Mouse (Mus musculus) neutrophil, adult 5-6 weeks (primary cell): ENCODE results near the gene Tenm4. TPM values are rescaled to one million over a fixed set of nuclear protein-coding genes. Genes with fewer than 3 reads are reported as not detected.

ENCODE experiments used
- ATAC-seq: fragments of 151-379, 151-347 bp; 2 replicates; pipeline ENCODE4 v1.8.0; 2017; ENCODE audit warnings: mild to moderate bottlenecking, moderate TSS enrichment; ENCODE audit not compliant: insufficient number of reproducible peaks, poor library complexity, low FRiP score, severe bottlenecking; ENCODE audit errors: extremely low read depth
- total RNA-seq: library from RNA; stranded (forward); fragments of 200-1000 nt; gene quantifications from 2 replicates; pipeline ENCODE4 v1.2.3, GENCODE M21; 2017

Gene Tenm4
- total RNA-seq, 1 experiment from 2014 or later = 0.58 TPM

GRCm38 (mm10) chr7:96303963-96304362 lies 132.9 kb downstream of the Tenm4 start:
- ATAC-seq = no peak

- ATAC-seq = no peak
These were observed 134.4 kb downstream of the Tenm4 start for GRCm38 (mm10) chr7:96305382-96305935.

GRCm38 (mm10) chr7:96308106-96308505 lies 137.1 kb downstream of the Tenm4 start:
- ATAC-seq = no peak

GRCm38 (mm10) chr7:96329343-96329742 lies 158.3 kb downstream of the Tenm4 start:
- ATAC-seq = no peak

GRCm38 (mm10) chr7:96331186-96331585 lies 160.1 kb downstream of the Tenm4 start:
- ATAC-seq = no peak

GRCm38 (mm10) chr7:96334361-96334760 lies 163.3 kb downstream of the Tenm4 start:
- no peak for ATAC-seq

DNA sequence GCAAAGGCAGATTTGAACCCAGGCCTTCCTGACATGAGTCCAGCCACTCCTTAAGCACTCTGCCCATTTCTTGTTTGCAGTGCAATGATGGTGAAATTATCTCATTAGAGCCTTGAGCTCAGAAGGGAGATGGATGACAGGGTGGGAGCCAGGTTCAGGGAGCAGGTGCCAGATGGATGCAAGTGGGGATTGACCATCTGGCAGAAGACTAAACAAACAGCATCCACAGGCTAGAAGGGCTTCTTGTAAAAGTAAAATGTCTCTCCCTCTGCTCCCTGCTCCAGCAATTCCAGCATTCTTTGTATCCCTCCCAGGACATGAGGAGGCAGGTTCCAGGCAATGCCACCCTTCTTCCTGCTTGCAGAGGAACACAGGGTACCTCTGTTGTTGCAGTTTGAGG lies 165.3 kb downstream of the Tenm4 start:
- no peak for ATAC-seq

DNA sequence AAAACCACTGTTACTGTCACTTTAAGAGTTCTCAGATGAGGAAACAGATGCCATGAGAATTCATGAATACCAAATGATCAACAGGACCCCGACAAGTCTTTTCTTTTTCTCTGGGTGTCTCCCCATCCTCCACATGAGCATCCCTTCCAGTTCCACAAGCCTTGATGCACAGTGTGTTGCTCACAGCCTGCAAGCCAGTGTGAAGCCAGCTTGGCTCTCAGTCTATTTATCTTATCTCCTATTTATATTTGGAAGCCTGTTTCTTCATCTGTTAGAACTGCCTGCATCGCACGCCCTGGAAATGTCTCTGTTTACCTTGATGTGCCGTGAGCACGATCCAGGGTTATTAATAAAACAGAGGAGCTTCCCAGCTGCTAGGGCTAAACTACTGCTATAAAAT lies 169.8 kb downstream of the Tenm4 start:
- ATAC-seq = no peak

DNA sequence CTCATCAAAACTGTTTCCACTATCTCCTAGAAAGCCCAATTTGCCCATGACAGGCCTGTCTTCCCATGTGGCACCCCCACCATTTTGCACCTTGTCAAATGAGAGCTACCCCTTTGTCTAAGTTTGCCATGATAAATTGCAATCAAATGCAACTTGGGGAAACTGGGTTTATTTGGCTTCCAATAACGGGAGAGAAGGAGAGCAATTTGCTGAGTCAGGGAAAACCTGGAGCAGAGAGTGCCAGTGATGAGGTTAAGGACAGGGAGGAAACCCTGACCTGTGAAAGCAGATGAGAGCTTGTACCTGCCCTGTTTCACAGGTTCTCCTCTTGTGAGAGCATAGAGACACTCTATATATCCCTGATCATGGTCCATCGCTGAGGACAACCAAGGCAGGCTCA lies 170.4 kb downstream of the Tenm4 start:
- no peak for ATAC-seq

DNA sequence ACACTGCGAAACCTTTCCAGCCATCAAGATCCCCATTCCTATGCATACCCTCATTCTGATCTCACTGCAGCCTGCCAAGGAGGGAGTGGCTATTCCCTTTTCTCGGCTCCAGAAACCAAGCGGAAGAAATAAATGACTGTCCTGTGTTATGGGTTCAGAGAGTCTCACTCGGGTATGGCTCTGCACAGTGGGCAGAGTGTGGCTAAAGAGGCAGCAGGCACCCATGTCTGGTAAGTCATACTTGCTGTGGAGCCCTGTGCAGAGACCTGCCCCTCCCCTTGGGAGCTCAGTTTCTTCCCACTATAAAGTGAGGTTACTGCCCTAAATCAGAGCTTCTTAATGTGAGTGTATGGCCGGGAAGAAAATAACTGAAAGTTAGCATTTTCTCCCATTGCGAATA lies 171.9 kb downstream of the Tenm4 start:
- no peak for ATAC-seq

DNA sequence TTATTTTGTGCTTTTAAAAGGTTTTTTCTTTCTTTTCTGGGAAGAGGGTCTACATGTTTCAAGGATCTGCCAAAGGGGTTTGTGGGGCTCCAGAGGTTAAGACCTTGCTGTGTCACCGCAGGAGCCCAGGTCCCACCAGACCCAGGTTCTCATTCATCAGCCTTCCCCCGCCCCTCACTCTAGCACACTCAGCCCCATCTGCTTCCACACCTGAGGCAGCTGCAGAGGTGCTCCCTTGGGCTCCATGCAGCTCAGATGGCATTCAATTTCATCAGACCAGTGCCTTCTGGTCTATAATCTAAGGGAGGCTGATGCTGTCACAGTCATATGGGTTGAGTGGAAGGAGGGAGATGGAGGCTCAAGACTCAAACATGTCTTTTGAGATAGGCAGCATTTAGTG lies 172.6 kb downstream of the Tenm4 start:
- ATAC-seq = no peak

DNA sequence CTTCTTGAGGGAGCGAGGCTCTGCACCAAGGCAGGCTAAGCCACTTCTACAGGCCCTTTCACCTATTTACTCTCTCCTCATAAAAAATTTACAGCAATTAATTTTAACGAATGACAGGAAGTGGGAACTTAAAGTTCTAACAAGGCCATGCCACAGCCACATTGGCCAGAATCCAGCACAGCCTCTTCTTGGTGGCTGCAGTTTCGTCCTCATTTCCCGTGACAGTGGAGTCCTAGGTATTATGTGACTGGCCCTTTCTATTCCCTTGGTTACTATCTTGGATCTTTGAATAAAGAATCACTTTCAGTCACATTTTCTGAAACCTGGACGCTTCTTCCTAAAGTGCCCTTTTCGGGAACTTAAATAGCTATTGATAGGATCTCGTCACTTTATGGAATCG lies 181.6 kb downstream of the Tenm4 start:
- ATAC-seq = no peak

- no peak for ATAC-seq
These were observed 185.3 kb downstream of the Tenm4 start for GRCm38 (mm10) chr7:96356285-96356811.

DNA sequence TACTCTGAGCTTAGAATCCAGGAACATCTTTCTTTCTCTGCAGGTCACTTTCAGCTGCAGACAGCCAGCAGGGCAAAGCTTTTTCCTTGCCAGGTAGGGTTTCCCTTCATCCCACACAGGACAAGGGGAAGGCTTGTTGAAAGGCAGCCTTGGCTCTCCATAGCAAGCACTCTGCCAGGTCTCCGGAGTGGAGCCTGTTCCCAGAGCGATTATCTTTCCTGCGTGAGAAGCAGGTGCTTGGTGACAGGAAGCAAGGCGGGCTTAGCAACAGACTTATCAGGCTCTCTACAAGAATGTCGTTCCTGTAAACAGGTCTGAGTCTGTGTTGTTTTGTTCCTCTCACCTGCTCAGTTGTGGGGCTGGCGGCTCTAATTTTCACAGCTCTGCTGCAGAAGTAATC lies 186.5 kb downstream of the Tenm4 start:
- ATAC-seq = no peak

GRCm38 (mm10) chr7:96363311-96363710 lies 192.3 kb downstream of the Tenm4 start:
- no peak for ATAC-seq

GRCm38 (mm10) chr7:96369947-96370346 lies 198.9 kb downstream of the Tenm4 start:
- no peak for ATAC-seq

GRCm38 (mm10) chr7:96374004-96374663 lies 203.1 kb downstream of the Tenm4 start:
- no peak for ATAC-seq

DNA sequence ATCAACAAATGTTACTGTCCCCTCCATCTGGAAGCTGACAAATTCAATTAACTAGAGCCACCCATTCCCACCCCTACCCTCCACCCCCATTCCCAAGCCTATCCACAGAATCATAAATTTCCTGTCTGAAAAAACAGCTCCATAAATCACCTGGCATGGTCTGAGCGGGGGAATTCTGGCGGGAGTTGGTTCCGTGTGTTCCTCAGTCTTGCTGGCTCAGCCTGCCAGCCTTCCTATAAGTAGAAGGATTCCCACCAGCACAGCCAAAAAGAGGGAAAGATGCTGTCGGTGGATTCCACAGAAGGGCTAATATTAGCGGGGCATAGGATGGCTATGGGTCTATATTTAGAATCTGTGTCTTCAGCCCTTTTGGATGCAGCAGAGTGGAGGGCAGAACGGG lies 204.5 kb downstream of the Tenm4 start:
- ATAC-seq = no peak

- no peak for ATAC-seq
These were observed 212.9 kb downstream of the Tenm4 start for GRCm38 (mm10) chr7:96383686-96384528.
